Mouse (Mus musculus) ES-Bruce4 (cell line): Measurements from ENCODE around the gene Grrp1. TPM values are rescaled to one million over a fixed set of nuclear protein-coding genes. Genes with fewer than 3 reads are reported as not detected.

Experiments
- H3K27ac ChIP-seq: 2 replicates; pipeline ENCODE4 v1.5.1; 2012; ENCODE audit warnings: low read length, inconsistent platforms; ENCODE audit not compliant: insufficient read depth
- H3K27me3 ChIP-seq: 2 replicates; pipeline ENCODE4 v1.6.1; 2012; ENCODE audit warnings: mild to moderate bottlenecking, low read length, inconsistent platforms; ENCODE audit not compliant: control insufficient read depth, poor library complexity, insufficient read depth, severe bottlenecking
- H3K36me3 ChIP-seq: 2 replicates; pipeline ENCODE4 v1.6.1; 2012; ENCODE audit warnings: inconsistent platforms, mild to moderate bottlenecking, low read length, moderate library complexity; ENCODE audit not compliant: control insufficient read depth, poor library complexity, insufficient read depth, severe bottlenecking
- H3K4me1 ChIP-seq: one replicate; pipeline ENCODE4 v1.8.1; 2011; ENCODE audit warnings: low read length; ENCODE audit not compliant: control insufficient read depth, insufficient read depth
- H3K4me3 ChIP-seq: 2 replicates; pipeline ENCODE4 v1.5.1; 2011; ENCODE audit warnings: low read depth, mild to moderate bottlenecking, low read length
- H3K9ac ChIP-seq: 2 replicates; pipeline ENCODE4 v1.6.1; 2012; ENCODE audit warnings: low read depth, mild to moderate bottlenecking, inconsistent platforms; ENCODE audit not compliant: poor library complexity, severe bottlenecking
- H3K9me3 ChIP-seq: replicated peaks from 2 replicates; pipeline ENCODE4 v1.6.1; 2012; ENCODE audit warnings: mild to moderate bottlenecking, low read length, inconsistent platforms; ENCODE audit not compliant: control insufficient read depth, poor library complexity, insufficient read depth, severe bottlenecking
- CTCF ChIP-seq: IDR thresholded peaks from one replicate; pipeline ENCODE4 v1.8.1; 2011; ENCODE audit warnings: low read depth, low read length
- EP300 ChIP-seq: IDR thresholded peaks from 2 replicates; pipeline ENCODE4 v1.6.1; 2011; ENCODE audit warnings: low read depth, low read length; ENCODE audit not compliant: insufficient read depth
- POLR2A ChIP-seq: IDR thresholded peaks from one replicate; pipeline ENCODE4 v1.8.1; 2011; ENCODE audit warnings: low read length; ENCODE audit not compliant: insufficient read depth
- polyA plus RNA-seq: library from polyadenylated mRNA; stranded (reverse); fragments of >200 nt; gene quantifications from 2 replicates; pipeline ENCODE4 v1.2.4, GENCODE M21; 2011; ENCODE audit warnings: low read depth; ENCODE audit not compliant: missing spikeins, insufficient read depth, insufficient read length

Gene Grrp1
- polyA plus RNA-seq, 1 experiment: not detected

DNA sequence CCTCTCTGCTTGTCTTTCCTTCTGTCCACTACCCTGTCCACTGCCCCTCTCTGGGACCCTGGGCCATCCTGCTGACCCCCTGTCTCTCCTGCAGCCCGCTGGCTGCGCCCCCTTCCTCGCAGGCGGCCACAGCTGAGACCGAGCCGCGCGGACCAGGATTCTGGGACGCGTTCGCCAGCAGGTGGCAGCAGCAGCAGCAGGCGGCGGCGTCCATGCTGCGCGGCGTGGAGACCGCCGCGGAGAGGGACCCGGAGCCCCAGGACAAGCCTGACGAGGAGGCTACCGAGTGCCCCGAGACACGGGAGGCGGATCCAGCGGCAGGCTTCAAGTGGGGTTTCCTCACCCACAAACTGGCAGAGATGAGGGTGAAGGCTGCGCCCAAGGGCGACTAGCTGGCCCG is 4.3 kb downstream of the Grrp1 start:
- Histone ChIP-seq H3K9me3 (no peaks in the 10 kb centered on the region), H3K9ac (peak overlapping the region; percentile 67), H3K27me3 (peaks cover 9% of the 10 kb centered on the region), H3K4me1 (peaks cover 3% of the 10 kb centered on the region), H3K4me3 (peak overlapping the region; percentile 56), H3K27ac (no peak overlapping the region), H3K36me3 (no peaks in the 10 kb centered on the region)
- TF ChIP-seq CTCF (peak; percentile 73), EP300 (no peak), POLR2A (no peak)

DNA sequence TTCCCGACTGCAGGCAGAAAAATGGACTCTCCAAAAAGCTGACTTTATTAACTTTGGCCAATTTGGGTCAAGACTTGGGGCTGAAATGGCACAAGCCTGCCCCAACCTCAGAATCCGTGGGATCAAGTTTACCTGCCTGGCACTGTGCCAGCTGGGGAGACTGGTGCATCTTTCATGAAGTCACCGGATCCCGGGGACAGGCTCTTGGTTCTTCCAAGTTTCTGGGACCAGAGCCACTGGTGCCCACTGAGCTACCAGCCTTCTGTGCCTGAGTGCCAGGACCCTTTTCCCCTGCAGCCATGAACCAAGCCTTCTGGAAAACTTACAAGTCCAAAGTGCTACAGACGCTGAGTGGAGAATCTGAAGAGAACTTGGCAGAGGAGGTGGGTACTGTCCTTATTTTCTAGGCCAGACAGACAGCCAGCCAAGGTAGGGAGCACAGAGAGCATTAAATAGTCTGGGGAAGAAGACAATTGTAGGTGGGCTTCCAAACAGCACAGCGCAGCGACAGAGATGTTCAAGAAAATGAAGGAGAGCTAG is 7.1 kb downstream of the Grrp1 start, which contains the start of gene Gm30191:
TSS of gene Gm30191 (plus strand) at position 217 of the 540 bp plus-strand sequence.
- Histone ChIP-seq H3K4me1 (no peaks in the 10 kb centered on the region), H3K4me3 (no peak within 1 kb of the TSS), H3K9ac (no peak within 1 kb of the TSS; the same call in 1 of the 2 replicates), H3K27ac (no peak within 1 kb of the TSS), H3K36me3 (no peaks in the 10 kb centered on the region), H3K27me3 (peaks cover 9% of the 10 kb centered on the region), H3K9me3 (no peaks in the 10 kb centered on the region)
- no peak for TF ChIP-seq EP300
- no peak for TF ChIP-seq CTCF
- no peak for TF ChIP-seq POLR2A

DNA sequence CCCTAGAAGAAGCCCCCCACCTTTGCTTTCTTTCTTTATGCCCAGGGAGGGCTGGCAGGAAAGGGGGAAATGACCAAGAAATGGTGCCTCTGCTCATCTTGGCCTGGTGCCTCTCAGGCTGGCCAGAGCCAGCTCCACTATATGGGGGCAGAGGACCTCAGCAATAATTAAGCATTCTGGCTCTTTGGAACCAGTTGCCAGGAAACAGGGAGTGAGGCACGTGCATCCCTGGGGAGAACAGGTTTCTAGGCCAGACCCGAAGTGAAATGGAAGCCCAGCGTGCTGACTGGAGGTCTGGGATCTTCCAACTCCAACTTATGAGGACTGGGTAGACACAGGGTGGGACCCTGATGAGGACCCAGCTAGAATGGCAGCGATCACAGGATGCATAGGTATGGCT is 7.7 kb downstream of the Grrp1 start:
- no peaks in the 10 kb centered on the region for H3K4me1 ChIP-seq
- no peak overlapping the region for H3K9ac ChIP-seq
- H3K4me3 ChIP-seq: no peak overlapping the region
- no peak overlapping the region for H3K27ac ChIP-seq
- no peaks in the 10 kb centered on the region for H3K9me3 ChIP-seq
- peaks cover 8% of the 10 kb centered on the region for H3K27me3 ChIP-seq
- no peak for TF ChIP-seq EP300
- TF ChIP-seq CTCF: no peak
- H3K36me3 ChIP-seq: no peaks in the 10 kb centered on the region

DNA sequence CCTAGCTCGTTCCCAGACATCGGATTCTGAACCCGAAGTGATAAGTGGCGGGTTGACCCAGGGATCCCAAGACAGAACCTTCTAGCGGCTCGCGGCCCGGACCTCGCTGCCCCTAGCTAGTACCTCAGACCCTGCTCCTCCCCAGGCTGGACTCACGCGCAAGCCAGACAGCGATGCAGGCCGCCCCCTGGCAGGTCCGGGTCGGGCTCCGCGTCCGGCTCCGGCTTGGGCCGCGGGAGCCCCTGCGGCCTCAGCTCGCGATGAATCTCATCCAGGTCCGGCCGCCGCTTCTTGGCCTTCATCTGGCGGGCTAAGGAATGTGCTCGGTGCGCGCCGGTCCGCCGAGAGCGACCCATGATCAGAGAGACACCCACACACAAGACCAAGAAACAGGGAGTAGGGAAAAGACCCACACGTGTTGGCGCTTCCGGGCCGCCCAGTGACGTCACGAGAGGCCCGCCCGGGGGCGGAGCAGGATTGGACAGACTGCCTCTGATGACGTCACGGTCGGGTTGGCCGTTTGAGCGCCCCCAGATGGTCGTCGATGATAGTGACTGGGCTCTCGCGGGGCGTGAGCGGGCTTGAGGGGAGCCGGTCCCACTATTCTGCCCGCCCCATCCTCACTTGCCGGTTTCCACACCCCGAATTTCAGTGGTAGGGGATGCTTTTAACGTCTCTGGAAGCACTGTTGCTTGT is 8.6 kb downstream of the Grrp1 start, which contains the start of gene Zfp593:
TSS of gene Zfp593 (minus strand) at position 445 of the 696 bp plus-strand sequence.
- peak within 1 kb of the TSS; percentile 74 for H3K9ac ChIP-seq
- no peaks in the 10 kb centered on the region for H3K27me3 ChIP-seq
- no peak within 1 kb of the TSS for H3K27ac ChIP-seq
- no peaks in the 10 kb centered on the region for H3K4me1 ChIP-seq
- no peaks in the 10 kb centered on the region for H3K9me3 ChIP-seq
- H3K4me3 ChIP-seq: peak within 1 kb of the TSS; percentile 93
- no peaks in the 10 kb centered on the region for H3K36me3 ChIP-seq
- peak; percentile 9 for TF ChIP-seq POLR2A
- peak; percentile 78 for TF ChIP-seq CTCF
- TF ChIP-seq EP300: no peak

DNA sequence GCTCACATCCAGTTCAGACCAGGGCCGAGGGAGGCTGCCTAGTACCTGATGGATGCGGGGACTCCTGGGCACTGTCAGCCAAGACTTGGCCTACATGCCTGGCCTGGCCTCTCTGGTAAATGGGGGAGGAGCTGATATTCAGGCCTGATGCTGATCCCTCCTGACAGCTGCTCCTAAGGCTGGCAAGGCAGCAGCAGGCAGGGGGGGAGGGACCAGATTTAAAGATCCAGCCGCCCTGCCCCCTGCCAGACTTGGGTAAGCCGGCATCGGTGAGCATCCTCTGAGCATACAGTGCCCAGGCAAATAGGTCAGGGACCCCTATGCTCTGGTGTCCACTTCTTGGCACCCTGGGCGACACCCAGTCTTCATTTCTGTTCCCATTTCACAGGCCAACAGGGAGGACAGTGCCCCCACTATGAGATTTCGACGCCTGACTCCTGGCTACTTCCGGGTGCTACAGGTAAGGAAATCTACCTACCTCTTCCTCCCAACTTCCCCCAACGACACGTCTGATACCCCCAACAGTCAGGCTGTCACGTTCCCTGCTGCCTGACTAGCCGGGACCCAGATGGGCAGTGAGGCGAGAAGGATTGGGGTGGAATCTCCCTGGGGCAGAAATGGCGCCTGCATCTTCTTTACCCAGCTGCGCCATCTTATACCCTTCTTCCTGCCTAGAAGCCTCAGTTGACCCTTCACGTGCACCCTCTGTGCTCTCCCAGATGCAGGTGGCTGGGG is 10.2 kb downstream of the Grrp1 start, which contains the start of gene E130218I03Rik:
TSS of gene E130218I03Rik (plus strand) at position 147 of the 735 bp plus-strand sequence.
- peaks cover 2% of the 10 kb centered on the region for H3K4me1 ChIP-seq

DNA sequence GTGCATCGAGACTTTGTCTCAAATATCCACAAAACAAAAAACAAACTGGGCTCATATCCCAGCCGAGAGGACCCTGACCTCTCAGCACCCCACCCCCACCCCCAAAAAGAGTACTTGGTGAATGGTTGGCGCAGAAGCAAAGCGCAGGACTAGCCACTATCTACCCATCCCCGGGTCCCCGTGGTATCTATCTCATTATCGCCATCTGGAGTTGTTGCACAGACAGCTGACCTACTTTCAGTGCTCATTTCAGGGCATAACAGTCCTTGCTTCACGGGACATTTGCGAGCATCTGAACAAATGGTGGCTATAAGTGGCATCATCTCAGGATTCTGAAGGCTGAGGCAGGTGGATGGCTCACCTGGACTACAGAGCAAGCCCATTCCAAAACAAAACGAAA is 15.2 kb downstream of the Grrp1 start:
- Histone ChIP-seq H3K36me3 (no peaks in the 10 kb centered on the region), H3K4me3 (peak overlapping the region; percentile 72), H3K27ac (no peak overlapping the region), H3K4me1 (peaks cover 5% of the 10 kb centered on the region), H3K9me3 (no peaks in the 10 kb centered on the region), H3K9ac (no peak overlapping the region), H3K27me3 (no peaks in the 10 kb centered on the region)
- TF ChIP-seq EP300: no peak
- no peak for TF ChIP-seq POLR2A
- no peak for TF ChIP-seq CTCF

More for the DNA sequence above, 10.2 kb downstream of the Grrp1 start, which contains the start of gene E130218I03Rik:
- TF ChIP-seq POLR2A: no peak
- TF ChIP-seq CTCF: no peak
- TF ChIP-seq EP300: no peak
- Histone ChIP-seq H3K4me3 (peak within 1 kb of the TSS; percentile 93), H3K27ac (no peak within 1 kb of the TSS), H3K27me3 (no peaks in the 10 kb centered on the region), H3K9ac (peak within 1 kb of the TSS; percentile 74), H3K36me3 (no peaks in the 10 kb centered on the region), H3K9me3 (no peaks in the 10 kb centered on the region)
